Mouse (Mus musculus) hematopoietic multipotent progenitor cell, adult 10-12 weeks (in vitro differentiated cells): Measurements from ENCODE around the gene Acvr1c. TPM values are rescaled to one million over a fixed set of nuclear protein-coding genes. Genes with fewer than 3 reads are reported as not detected.

Experiments used
- polyA plus RNA-seq: library from polyadenylated mRNA; stranded (reverse); fragments of >175 nt; gene quantifications from 2 replicates; pipeline ENCODE4 v1.2.3, GENCODE M21; 2012; ENCODE audit warnings: low replicate concordance

Acvr1c gene
- 0.01 TPM in 1 of 2 replicates, not detected in the other for polyA plus RNA-seq

DNA sequence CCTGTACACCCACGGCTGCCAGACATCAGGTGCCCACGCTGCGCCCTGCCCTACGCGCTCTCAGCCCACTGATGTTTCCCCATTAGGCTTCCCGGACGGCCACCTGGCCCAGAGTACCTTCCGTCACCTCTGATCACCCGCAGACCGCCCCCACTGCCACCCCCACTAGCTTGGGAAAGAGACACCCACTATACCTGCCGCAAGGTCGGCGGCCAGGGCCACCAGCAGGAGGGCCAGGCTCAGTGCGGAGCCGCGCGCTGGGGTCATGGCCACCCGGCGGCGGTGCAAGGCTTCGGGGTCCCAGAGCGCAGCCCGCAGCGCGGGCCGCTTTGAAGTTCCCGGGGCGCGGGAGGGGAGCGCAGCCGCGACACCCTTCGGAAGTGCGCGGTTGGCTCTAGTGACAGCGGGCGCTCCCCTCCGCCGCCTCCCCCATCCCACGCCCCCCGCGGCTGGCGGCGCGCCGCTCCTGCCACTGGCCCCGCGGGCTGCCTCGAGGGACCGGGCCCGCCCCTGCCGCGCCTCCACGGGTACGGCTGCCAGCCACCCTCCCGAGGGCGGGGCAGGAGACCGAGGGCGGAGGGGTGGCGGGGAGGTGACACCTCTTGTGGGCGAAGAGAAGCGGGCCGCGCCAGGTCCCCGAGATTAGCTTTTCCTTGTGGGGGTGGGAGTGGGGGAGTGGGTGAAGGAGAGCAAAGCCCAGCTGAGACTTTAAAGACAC lies at the start of gene Acvr1c:
Acvr1c (minus strand) TSS at position 482 of the 718 bp plus-strand sequence.

Other genes with a start within 250 kb of the Acvr1c start
- gene Cytip, start 162.4 kb downstream of the Acvr1c start, polyA plus RNA-seq = 6.9 and 68.6 TPM in 2 replicates
- not detected in 2 replicates for gene Gm17409, start 112.2 kb upstream of the Acvr1c start, polyA plus RNA-seq
- gene Acvr1, start 209.3 kb upstream of the Acvr1c start, polyA plus RNA-seq = 1.0 and 1.4 TPM in 2 replicates
- 0.38 and 1.2 TPM in 2 replicates for gene Upp2, start 209.4 kb upstream of the Acvr1c start, polyA plus RNA-seq